Mouse (Mus musculus): Measurements from ENCODE around the gene Zfp575.
A peak's percentile ranks its signal among the peaks of the same experiment; 100 is the strongest.

The Zfp575 gene

GRCm38 (mm10) chr7:24600941-24601597 lies 13.6 kb upstream of the Zfp575 start:
- DNase-seq = peak; percentile 93 to 95

- DNase-seq = peak; percentile 38 to 69
Observed at GRCm38 (mm10) chr7:24599211-24600067, 12.0 kb upstream of the Zfp575 start.

GRCm38 (mm10) chr7:24598121-24598520 lies 10.7 kb upstream of the Zfp575 start:
- no peak for DNase-seq

- DNase-seq = no peak
Observed at GRCm38 (mm10) chr7:24595464-24595863, 8.0 kb upstream of the Zfp575 start.

GRCm38 (mm10) chr7:24594309-24594803 lies 6.9 kb upstream of the Zfp575 start:
- DNase-seq = no peak

- peak; percentile 75 to 76 for DNase-seq
Observed at GRCm38 (mm10) chr7:24593621-24594308, 6.3 kb upstream of the Zfp575 start.

GRCm38 (mm10) chr7:24592781-24593180 lies 5.3 kb upstream of the Zfp575 start:
- DNase-seq = no peak

GRCm38 (mm10) chr7:24592163-24592562 lies 4.7 kb upstream of the Zfp575 start:
- DNase-seq = no peak

- no peak for DNase-seq
Observed at GRCm38 (mm10) chr7:24591735-24592134, 4.3 kb upstream of the Zfp575 start.

- peak; percentile 75 to 87 for DNase-seq
Observed at GRCm38 (mm10) chr7:24588336-24588735, 895 bp upstream of the Zfp575 start.

GRCm38 (mm10) chr7:24586828-24587227 lies 613 bp downstream of the Zfp575 start:
- no peak for DNase-seq

- DNase-seq = no peak
Observed at GRCm38 (mm10) chr7:24585995-24586394, 1.4 kb downstream of the Zfp575 start.

GRCm38 (mm10) chr7:24584876-24585275 lies 2.6 kb downstream of the Zfp575 start:
- DNase-seq = no peak

- DNase-seq = no peak
Observed at GRCm38 (mm10) chr7:24577811-24578210, 9.6 kb downstream of the Zfp575 start.

GRCm38 (mm10) chr7:24574224-24574796 lies 13.1 kb downstream of the Zfp575 start:
- DNase-seq = no peak

- DNase-seq = no peak
Observed at GRCm38 (mm10) chr7:24572455-24572854, 15.0 kb downstream of the Zfp575 start.

- no peak for DNase-seq
Observed at GRCm38 (mm10) chr7:24571071-24571470, 16.4 kb downstream of the Zfp575 start.

- no peak for DNase-seq
Observed at GRCm38 (mm10) chr7:24568512-24568911, 18.9 kb downstream of the Zfp575 start.

- no peak for DNase-seq
Observed at GRCm38 (mm10) chr7:24566206-24566605, 21.2 kb downstream of the Zfp575 start.

- no peak for DNase-seq
Observed at GRCm38 (mm10) chr7:24565627-24566026, 21.8 kb downstream of the Zfp575 start.

GRCm38 (mm10) chr7:24564607-24565265 lies 22.7 kb downstream of the Zfp575 start:
- DNase-seq = peak; percentile 57 to 59

GRCm38 (mm10) chr7:24563837-24564206 lies 23.6 kb downstream of the Zfp575 start:
- DNase-seq = no peak
